Mouse (Mus musculus) frontal cortex, adult 2 months (tissue): Measurements from ENCODE around the gene Napsa. TPM values are rescaled to one million over a fixed set of nuclear protein-coding genes. Genes with fewer than 3 reads are reported as not detected.

ENCODE experiments used
- DNase-seq, 2 experiments: peaks; one replicate each; pipeline ENCODE4 v3.0.0; 2022; ENCODE audit warnings: low spot score in 1 of 2; ENCODE audit errors: extremely low spot score in 1 of 2
- polyA plus RNA-seq: library from polyadenylated mRNA; depleted of rRNA; stranded (reverse); fragments of >200 nt; gene quantifications from 2 replicates; pipeline ENCODE4 v1.2.3, GENCODE M21; 2012

The Napsa gene
- polyA plus RNA-seq, 1 experiment: 0.54 TPM

DNA sequence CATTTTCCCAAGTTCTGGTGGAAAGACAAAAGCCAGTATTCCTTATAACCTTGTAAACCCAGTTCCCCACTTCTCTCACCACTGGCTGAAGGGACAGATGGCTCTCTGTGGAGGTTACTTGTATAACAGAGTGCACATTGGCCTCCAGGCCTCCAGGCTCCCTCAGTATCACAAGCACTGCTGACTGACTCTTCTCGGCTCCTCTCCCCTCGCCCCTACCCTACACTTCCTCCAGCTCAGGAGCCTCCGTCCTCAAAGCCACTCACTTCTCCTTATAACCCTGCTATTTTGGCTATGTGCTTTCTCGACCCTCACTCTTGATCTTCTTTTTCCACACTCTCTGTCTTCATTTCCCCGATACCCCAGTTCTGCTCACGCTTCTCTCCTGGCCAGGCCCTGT is 6.8 kb upstream of the Napsa start:
- no peak for DNase-seq

DNA sequence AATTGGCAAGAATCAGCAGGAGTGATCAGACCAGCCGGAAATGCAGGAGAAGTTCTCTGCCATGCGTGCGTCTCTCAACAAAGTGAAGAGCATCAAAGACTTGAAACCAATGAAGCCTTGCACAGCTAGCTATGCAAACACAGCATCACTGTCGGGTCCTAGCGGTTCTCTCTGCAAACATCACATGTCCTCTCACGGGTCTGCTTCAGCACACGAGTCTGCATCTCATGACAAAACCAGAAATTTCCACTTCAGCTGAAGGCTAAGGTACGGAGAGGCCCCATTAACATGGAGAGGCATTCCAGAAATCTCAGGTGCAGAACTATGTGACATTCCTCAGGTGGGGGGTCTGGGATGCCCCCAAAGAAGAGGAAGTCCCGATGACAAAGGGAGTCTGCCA is 3.4 kb upstream of the Napsa start:
- DNase-seq: no peak

DNA sequence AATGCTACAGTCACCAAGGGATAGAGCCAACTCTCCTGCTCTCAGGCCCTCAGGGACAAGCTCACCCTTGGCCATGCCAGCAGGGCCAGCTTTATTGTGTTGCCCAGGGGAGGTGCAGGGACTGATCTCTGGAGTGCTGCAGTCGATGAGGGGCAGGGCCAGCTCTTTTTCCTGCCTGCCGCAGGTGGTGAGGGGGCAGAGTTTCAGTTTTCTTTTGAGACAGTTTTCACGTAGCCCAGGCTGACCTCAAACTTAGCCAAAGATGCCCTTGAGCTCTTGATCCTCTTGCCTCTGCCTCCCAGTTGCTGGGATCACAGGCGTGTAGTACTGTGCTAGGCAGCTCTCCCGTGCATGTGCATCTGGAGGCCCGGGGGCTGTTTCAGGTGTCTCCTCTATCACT is 1.2 kb upstream of the Napsa start:
- no peak for DNase-seq

DNA sequence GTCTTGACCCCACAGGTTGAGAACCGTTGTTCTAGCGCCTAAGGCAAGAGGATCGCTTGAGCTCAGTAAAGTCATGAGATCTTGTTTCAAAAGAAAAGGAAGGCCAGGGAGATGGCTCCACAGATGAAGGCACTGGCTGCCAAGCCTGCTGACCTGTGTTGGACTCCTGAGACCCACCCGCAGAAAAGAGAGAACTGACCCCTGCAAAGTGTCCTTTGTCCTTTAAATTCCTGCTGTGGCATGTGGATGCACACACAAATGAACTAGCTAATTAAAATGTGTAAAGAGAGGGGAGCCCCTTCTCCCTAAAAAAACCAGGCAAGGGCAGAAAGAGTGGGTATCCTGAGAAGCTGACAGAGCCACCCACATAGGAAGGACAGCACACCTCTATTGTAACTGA is 369 bp upstream of the Napsa start:
- DNase-seq: no peak

DNA sequence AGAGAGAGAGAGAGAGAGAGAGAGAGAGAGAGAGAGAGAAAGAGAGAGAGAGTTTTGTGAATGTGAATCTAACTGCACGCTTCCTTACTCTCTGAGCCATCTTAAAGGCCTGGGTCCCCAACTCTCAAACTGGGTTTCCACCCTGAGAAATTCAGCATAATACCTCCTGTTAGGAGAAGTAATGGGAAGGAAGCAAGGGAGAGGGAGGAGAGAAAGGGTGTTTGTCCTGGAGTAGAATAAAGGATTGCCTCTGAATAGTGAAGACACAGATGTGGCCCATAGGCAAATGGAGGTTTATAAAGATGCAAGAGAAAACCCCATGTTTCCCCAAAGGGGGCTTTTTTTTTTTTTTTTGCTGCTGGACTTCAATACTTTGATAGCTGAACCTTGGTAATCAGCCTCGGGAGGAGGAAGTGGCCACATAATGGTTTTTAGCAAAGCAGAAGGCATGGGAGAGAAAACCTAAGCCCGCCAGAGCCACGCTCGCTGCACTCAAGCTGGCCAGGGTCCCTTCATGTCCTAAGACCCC is 840 bp downstream of the Napsa start:
- DNase-seq: no peak

DNA sequence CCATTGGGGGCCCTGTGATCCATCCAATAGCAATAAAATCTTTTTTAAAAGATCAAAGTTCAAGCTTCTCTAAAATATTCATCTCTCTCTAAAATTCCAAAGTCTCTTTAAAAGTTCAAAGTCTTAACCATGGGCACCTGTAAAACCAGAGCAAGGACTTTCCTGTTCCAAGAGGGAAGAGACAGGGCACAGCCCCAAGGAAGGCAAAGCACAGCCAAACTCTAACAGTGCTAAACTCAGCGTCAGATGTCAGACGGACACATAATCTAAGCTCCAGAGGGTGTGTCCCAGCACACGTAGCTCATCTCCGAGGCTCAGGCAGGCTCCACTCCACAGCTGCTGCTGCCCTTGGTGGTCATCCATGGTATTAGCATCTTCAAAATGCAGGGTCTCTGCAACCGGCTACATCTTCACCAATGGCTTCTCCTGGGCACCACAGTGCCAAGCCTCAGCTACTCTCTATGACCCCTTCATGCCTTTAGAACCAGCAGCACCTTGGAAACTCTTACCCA is 4.2 kb downstream of the Napsa start:
- no peak for DNase-seq

DNA sequence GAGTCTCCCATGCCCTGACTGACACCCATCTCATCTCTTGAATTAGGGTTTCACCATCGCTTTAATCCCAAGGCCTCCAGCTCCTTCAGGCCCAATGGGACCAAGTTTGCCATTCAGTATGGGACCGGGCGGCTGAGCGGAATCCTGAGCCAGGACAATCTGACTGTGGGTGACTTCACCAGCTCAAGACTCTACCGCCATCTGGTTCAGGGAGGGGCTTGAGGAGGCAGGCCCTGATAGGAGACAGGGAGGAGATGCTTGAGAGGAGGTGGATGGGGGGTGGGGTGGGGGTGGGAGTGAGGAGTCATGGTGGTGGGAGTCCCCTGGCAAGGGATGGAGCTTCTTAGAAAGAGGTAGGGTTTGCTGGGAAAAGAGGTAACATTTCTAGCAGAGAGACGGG is 9.5 kb downstream of the Napsa start:
- DNase-seq: no peak

DNA sequence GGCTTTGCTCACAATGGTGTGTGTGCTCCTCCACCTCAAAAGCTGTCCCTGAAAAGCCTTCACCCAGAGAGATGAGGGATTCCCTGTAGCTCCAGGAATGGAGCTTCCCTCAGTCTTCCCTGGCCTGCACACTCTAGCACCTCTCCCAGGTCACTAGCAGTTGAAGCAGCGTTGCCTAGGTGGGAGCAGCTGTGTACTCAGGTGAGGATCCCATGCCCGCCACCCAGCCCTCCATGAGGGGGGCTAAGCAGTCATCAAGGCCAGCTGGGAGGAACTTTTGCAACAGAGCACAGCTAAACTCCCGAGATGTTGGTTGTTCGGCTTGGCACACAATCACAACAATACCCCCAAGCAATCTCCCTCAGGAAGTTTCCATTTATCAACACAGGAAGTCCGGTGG is 10.5 kb downstream of the Napsa start:
- DNase-seq: no peak

DNA sequence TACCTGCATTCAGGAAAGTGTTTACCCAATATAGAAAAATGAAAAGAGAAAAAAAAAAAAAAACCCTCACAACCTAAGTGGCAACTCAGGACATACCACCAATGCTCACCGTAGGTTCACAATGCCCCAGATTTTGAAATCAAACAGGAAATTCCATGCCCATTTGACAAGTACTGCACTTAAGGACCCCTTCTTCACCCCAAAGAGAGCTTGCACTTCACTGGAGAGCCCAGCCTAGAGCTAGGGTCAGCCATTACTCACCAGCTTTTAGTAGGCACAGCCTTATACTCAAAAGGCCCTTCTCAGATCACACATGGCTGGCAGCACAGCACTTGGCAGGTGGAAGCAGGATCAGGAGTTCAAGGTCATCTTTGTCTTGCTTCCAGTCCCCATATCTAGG is 11.0 kb downstream of the Napsa start:
- DNase-seq: no peak

DNA sequence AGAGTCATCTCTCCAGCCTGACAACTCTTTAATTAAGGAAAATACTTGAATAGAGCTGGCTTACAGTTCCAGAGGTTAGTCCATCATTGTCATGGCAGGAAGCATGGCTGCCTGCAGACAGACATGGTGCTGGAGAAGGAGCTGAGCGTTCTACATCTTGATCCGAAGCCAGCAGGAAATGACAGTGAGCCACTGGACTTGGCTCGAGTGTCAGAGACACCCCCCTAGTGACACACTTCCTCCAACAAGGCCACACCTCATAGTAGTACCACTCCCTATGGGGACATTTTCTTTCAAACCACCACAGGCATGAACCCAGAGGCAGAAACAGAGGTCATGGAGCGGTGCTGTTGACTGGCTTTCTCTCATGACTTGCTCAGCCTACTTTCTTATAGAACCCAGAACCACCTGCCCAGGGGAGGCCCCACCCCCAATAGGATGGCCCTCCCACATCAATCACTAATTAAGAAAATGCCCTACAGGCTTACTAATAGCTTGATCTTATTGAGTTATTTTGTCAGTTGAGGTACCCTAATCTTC is 12.2 kb downstream of the Napsa start:
- DNase-seq: no peak

DNA sequence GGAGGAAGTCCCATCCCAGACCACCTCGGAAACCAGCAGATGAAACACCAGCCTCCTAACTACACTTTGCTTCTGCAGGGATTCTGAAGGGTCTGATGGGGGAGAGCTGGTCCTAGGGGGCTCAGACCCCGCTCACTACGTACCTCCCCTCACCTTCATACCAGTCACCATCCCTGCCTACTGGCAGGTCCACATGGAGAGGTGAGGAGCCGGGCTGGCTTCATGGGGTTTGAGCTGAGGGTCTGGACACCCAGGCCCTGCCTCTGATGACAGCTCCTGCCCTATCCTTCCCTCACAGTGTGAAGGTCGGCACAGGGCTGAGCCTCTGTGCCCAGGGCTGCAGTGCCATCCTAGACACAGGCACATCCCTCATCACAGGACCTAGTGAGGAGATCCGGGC is 12.7 kb downstream of the Napsa start:
- DNase-seq: no peak

DNA sequence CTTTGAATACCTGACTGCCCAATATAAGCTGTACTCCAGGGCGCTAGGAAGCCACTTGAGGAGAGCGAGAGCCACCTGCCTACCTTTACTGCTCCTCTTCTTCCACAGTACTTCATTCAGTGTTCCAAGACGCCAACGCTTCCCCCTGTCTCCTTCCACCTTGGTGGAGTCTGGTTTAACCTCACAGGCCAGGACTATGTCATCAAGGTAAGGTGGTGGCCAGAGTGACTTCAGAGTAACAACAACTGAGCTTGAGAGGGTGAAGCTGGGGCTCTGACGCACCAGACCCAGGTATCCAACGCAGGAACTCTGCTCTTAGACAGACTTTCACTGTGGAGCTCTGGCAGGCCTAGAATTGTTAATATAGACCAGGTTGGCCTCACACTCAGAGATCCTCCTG is 13.4 kb downstream of the Napsa start:
- DNase-seq: no peak

DNA sequence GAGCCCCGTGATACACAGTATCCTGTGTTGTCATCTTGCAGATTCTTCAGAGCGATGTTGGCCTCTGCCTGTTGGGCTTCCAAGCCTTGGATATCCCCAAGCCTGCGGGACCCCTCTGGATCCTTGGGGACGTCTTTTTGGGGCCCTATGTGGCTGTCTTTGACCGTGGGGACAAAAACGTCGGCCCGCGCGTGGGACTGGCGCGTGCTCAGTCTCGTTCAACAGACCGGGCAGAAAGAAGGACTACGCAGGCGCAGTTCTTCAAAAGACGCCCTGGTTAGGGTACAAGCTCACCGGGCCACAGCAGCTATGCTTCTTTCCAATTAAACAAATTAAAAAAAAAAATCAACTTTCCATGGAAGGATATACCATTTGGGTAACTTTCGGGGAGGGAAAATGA is 14.3 kb downstream of the Napsa start:
- DNase-seq: peak in 1 of 2 experiments; percentile 86

DNA sequence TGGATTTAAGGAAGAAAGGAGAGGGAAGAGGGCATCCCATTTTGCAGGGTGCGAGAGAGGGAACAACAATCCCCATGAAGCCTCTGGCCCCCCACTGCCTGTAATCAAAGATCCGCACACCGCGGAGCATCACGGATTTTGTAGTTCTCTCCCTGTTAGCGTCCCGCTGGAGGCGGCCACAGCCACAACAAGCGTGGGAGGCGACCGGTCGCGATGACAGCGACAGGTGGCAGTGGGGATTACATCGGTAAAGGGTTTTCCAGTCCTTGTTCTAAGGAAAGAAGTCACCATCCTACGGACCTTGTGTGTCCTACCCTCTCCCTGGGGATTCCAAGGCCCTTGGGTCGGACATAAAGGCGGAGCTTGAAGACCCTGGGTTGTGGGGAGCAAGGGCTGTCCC is 14.8 kb downstream of the Napsa start:
- DNase-seq: peak; percentile 69 to 87

DNA sequence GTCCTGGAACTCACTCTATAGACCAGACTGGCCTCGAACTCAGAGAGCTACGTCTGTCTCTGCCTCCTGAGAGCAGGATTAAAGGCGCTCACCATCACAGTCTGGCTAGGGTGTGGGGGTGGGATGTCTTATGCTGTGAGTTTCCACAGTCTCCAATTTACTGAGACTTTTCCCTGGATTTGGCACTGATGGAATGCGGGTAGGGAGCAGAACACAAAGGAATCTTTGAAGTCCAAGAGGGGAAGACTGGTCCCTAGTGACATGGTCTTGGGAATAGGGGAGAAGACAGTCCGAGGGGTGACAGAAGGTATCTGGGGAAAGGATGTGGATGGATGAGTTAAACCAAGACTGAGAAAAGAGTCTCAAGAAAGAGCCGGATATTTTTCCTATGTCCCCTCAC is 15.5 kb downstream of the Napsa start:
- no peak for DNase-seq

DNA sequence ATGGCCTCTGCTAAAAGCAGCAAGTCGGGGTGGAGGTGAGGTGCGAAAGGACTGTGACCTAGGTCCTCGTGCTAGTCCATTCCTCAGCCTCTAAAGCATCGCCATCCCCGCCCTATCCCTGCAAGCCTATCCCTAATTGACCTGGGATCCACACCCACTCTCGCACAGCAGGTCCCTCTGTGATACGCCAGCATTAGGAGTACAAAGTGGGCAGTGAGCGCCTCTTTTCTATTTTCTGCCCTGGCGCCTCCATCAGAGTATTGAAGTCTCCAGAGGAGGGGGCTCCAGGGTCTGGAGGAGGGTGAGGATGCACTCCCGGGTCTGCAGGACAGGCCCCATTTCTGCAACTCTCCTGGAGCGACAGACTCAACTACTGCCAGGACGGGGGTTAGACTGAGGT is 16.2 kb downstream of the Napsa start:
- no peak for DNase-seq

DNA sequence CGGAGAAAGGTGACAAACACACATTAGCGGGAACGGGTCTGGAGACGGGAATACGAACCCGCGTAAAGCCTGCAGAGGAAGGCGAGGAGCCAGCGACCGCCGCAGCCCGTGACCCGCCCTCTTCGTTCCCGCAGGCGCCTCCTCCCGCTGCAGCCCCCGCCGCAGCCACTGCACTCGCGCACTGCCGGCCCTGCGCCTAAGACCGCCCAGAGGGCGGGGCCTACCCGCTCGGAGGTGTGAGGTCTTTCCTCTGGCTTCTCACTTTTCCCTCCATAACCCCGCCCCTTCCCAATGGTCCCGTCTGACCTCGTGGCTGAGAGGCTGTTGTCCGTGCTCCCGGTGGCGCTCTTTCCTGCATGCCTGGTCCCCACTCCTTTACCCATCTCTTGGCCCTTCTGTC is 17.0 kb downstream of the Napsa start:
- DNase-seq: peak in 1 of 2 experiments; percentile 78

DNA sequence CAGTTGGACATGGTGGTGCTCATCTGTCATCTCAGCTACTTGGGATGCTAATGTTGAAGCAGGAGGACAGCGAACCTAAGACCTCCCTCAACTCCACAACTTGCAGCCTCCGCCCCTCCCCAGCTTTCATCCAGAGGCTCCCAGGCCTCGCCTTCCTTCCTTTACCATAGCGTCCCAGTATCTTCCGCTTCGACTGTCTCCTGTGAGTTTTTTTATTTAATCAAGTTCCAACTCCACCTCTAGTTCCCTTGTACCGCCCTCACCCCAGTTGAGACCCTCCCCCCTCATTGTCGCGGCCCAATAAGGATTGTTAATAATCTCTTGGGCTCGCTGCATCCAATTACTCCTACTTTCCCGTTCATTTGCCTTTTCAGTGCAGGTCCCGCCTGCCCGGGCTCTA is 17.8 kb downstream of the Napsa start:
- DNase-seq: no peak

DNA sequence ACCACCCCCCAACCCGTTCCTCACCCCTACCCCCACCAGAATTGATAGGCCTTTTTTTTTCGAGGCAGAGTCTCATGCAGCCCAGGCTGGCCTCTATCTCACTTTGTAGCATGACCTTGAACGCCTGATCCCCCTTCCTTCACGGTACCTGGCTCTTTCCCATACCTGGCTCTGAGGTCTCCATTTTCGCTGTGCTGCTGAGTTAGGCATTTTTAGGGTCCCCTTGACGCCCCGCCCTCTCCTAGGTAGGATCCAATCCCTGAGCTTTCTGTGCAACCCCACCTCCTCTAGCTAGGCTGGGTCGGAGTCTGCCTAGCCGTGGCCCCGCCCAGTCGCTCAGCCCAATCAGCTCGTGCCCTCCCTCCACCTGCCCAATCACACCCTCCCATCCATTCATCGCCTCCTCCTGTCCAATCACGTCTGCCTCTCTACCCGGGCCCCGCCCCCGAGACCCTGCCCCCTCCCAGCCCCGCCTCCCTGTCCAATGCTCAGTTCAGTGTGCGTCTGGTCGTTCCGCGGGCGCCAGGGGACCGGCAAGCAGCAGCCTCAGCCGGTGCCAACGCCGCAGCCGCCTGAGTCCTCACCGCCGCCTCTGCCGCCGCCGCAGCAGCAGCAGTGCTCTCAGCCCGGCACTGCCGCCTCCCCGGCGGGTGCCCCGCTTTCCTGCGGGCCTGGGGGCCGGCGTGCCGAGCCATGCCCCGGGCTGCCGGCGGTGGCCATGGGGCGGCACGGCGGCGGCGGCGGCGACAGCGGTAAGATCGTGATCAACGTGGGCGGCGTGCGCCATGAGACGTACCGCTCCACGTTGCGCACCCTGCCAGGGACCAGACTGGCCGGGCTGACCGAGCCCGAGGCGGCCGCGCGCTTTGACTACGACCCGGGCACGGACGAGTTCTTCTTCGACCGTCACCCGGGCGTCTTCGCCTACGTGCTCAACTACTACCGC is 18.5 kb downstream of the Napsa start, which contains the start of gene Kcnc3:
Gene Kcnc3, plus strand, starts transcription at position 263 of the 946 bp plus-strand sequence.
- DNase-seq: peak; percentile 94

DNA sequence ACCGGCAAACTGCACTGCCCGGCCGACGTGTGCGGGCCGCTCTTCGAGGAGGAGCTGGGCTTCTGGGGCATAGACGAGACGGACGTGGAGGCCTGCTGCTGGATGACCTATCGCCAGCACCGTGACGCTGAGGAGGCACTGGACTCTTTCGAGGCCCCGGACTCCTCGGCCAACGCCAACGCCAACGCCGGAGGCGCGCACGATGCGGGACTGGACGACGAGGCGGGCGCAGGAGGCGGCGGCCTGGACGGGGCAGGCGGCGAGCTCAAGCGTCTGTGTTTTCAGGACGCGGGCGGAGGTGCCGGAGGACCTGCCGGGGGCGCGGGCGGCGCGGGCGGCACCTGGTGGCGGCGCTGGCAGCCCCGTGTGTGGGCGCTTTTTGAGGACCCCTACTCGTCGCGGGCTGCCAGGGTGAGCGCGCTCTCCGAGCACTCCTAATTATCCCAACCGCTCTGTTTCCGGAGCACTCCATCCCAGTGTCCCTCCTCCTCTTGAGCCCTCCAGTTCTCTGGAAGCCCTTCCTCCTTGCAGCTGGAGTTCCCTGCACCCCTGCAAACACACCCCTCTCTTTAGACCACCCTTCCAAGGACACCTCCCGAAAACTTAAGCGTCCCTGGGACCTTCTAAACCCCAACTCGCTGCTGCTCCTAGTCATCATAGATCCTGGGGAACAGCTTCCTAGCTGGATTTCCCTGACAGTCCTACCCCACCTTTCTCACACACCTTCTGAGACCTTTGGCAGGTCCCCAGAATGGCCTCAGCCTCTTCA is 19.4 kb downstream of the Napsa start:
- DNase-seq: no peak

DNA sequence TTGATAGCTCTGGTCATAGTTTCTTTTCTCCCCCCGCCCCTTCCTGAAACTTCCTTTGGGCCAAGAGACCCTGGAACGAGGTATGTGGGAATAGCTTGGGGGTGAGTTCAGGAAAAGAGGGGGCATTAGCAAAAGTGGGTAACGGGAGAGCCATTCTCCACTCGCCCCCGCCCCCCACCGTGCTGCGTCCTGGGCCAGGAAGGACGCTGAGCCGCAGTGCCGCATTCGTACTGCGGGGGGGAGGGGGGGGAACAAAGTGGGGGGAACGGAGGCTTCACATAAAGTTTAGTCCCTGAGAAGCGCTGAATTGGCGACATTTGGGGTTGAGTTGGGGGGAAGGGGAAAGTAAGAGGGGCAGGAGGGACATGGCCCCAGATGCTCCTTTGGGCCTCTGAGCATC is 20.9 kb downstream of the Napsa start:
- DNase-seq: no peak
